Comparison of ENCODE assay signal across 19 mouse cellular contexts in genomic region chr12:108315818-108316217, GRCm38 (mm10). TPM values are rescaled to one million over a fixed set of nuclear protein-coding genes. Genes with fewer than 3 reads are reported as not detected.
"Had no signal": no experiment of that assay in that cellular context is flagged by ENCODE, and none has a peak within 500 bp of the region (broad histone marks: within the 10 kb centered on the region; RNA-seq: fewer than 3 reads in every experiment).

No protein-coding gene starts in this region.

- H3K9me3 ChIP-seq: neural tube, embryonic 13.5 days; neural tube, embryonic 15.5 days had no signal

- H3K36me3 ChIP-seq: neural tube, embryonic 13.5 days; neural tube, embryonic 15.5 days had no signal

- H3K9ac ChIP-seq: lung, embryonic 14.5 days; neural tube, embryonic 13.5 days; neural tube, embryonic 15.5 days had no signal

- H3K4me3 ChIP-seq: myocyte; neural tube, embryonic 13.5 days; neural tube, embryonic 15.5 days had no signal

- H3K4me2 ChIP-seq: lung, embryonic 14.5 days; midbrain, embryonic 11.5 days; neural tube, embryonic 13.5 days; neural tube, embryonic 15.5 days had no signal

- H3K27ac ChIP-seq: neural tube, embryonic 13.5 days; neural tube, embryonic 15.5 days had no signal

- DNase-seq: lung, adult 18-20 months; lung, embryonic 14.5 days; lung, postnatal 10 days; lung, postnatal 4 days; midbrain, embryonic 14.5 days; retina, postnatal 1 day; right cerebral cortex, adult 18-20 months; right cerebral cortex, postnatal 25 days; right cerebral cortex, postnatal 4 days; spleen, adult 18-20 months; thymus, adult 18-20 months; thymus, postnatal 14 days; thymus, postnatal 36 days had no signal

RNA-seq across cellular contexts. Expression of gene Hhipl1, which starts 9.7 kb away (rescaled TPM):
- total RNA-seq: megakaryocyte, adult 5-6 weeks; megakaryocyte-erythroid progenitor cell, adult 5-6 weeks had no signal

RNA-seq across cellular contexts. Expression of gene Cyp46a1, which starts 18.4 kb away (rescaled TPM):
- total RNA-seq: megakaryocyte, adult 5-6 weeks had no signal

RNA-seq across cellular contexts. Expression of gene Eml1, which starts 54.9 kb away (rescaled TPM):
- total RNA-seq: megakaryocyte-erythroid progenitor cell, adult 5-6 weeks had no signal
